Mouse (Mus musculus) liver, embryonic 16.5 days (tissue): ENCODE data around the gene Bri3. TPM values are rescaled to one million over a fixed set of nuclear protein-coding genes. Genes with fewer than 3 reads are reported as not detected.
"Not testable (repeated sequence)": the region's sequence is repeated elsewhere in the genome, so short reads cannot be mapped to it uniquely, and the experiment has no call there.

Experiments
- ATAC-seq: fragments of 200-750 bp; cut with Nextera tagmentation; 2 replicates; pipeline ENCODE4 v1.8.0; 2017; ENCODE audit warnings: low read depth, mild to moderate bottlenecking, moderate number of reproducible peaks, moderate library complexity
- H3K27ac ChIP-seq: fragments of 300-500 bp; sonication (generic); 2 replicates; pipeline ENCODE4 v1.5.1; 2014; ENCODE audit warnings: mild to moderate bottlenecking, low read length
- H3K27me3 ChIP-seq: fragments of 300-500 bp; sonication (generic); 2 replicates; pipeline ENCODE4 v1.6.1; 2014; ENCODE audit warnings: low read depth, low read length, mixed read lengths; ENCODE audit not compliant: control insufficient read depth, insufficient read depth
- H3K36me3 ChIP-seq: fragments of 300-500 bp; sonication (generic); 2 replicates; pipeline ENCODE4 v1.6.1; 2014; ENCODE audit warnings: mild to moderate bottlenecking; ENCODE audit not compliant: control insufficient read depth, insufficient read depth
- H3K4me1 ChIP-seq: fragments of 300-500 bp; sonication (generic); 2 replicates; pipeline ENCODE4 v1.6.1; 2014; ENCODE audit warnings: low read depth, low read length, mixed read lengths; ENCODE audit not compliant: control insufficient read depth
- H3K4me2 ChIP-seq: fragments of 300-500 bp; sonication (generic); 2 replicates; pipeline ENCODE4 v1.6.1; 2014; ENCODE audit warnings: low read depth, low read length, mixed read lengths
- H3K4me3 ChIP-seq: fragments of 300-500 bp; sonication (generic); 2 replicates; pipeline ENCODE4 v1.5.1; 2014; ENCODE audit warnings: low read depth, mild to moderate bottlenecking, low read length
- H3K9ac ChIP-seq: fragments of 300-500 bp; sonication (generic); 2 replicates; pipeline ENCODE4 v1.6.1; 2014; ENCODE audit warnings: low read depth, low read length
- H3K9me3 ChIP-seq: fragments of 300-500 bp; sonication (generic); replicated peaks from 2 replicates; pipeline ENCODE4 v1.6.1; 2016; ENCODE audit warnings: low read length; ENCODE audit not compliant: control insufficient read depth
- WGBS: fragments of 180-500 bp; shearing (Covaris S2); extraction: QIAGEN DNeasy Blood & Tissue Kit; methylation state at CpG from one replicate; pipeline ENCODE4 v1.1.7; 2014; ENCODE audit not compliant: insufficient replicate concordance; 5-methylcytosine and 5-hydroxymethylcytosine counted together
- polyA plus RNA-seq: library from polyadenylated mRNA; unstranded; fragments of >200 nt; fragmentation: Nextera tagmentation; extraction: Ambion mirVana; gene quantifications from 2 replicates; pipeline ENCODE4 v1.2.1, GENCODE M21; 2015

The Bri3 gene
- polyA plus RNA-seq, 1 experiment from 2014 or later = 21.8 TPM

DNA sequence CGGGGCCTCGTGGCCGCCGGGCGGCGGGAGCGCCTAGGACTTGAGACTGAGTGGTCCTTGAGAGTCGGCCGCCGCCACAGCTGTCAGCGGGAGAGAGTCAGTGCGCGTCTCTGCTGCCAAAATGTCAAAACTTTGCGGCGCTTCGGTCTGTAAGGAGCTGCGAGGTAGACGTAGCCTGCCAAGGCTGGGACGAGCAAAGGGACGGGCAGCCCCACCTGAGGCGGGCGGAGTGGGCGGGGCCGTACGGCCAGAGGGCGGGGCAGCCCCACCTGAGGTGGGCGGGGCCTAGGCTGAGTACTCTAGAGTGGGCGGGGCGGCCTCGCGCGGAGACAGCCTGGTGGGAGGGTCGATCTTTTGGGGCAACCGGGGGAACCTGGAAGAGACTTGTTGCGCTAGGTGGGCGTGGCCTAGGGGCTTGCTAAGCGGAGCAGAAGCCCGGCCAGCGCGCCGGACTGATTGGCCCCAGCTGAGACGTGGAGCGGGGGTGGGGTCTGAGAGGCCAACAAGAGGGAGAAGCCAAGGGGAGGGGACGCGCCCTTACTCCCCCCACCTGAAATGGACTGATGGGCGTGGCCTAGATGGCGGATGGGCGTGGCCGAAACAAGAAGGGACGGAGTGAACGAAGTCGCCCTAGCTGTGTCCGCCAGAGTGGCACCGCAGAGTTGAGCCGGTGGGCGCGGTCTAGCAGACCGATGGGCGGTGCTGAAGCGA is 113.8 kb downstream of the Bri3 start, which contains the start of gene Baiap2l1:
Gene Baiap2l1, minus strand, starts transcription at position 232 of the 711 bp plus-strand sequence.
- H3K4me2 ChIP-seq = peak within 1 kb of the TSS; percentile 54
- peak within 1 kb of the TSS; percentile 26 for H3K9ac ChIP-seq
- no peaks in the 10 kb centered on the region for H3K9me3 ChIP-seq
- peak within 1 kb of the TSS; percentile 45 for H3K27ac ChIP-seq
- 1% methylated on average over 59 of the region's 60 CpGs for WGBS
- peaks cover 24% of the 10 kb centered on the region for H3K27me3 ChIP-seq
- no peaks in the 10 kb centered on the region for H3K36me3 ChIP-seq
- ATAC-seq = peak; percentile 91
- H3K4me1 ChIP-seq = no peaks in the 10 kb centered on the region; the same call in 1 of the 2 replicates
- H3K4me3 ChIP-seq = peak within 1 kb of the TSS; percentile 61

DNA sequence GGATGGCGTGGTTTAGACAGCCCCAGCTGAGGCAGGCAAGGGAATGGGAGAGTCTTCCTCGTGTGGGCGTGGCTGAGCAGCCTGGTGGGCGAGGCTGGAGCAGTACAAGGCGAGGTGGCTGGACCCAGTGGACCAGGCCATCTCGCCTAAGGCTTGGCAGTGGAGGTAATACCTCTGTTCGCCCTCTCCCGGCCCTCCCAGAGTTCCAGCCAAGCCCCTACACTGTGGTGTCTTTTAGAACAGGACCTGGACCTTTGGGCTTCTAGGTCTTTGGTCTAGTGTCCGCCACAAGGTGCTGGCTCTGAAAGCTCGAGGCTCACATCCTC is 114.3 kb downstream of the Bri3 start:
- Histone ChIP-seq H3K9me3 (no peaks in the 10 kb centered on the region), H3K36me3 (no peaks in the 10 kb centered on the region), H3K4me3 (peak overlapping the region; percentile 61), H3K27me3 (peaks cover 24% of the 10 kb centered on the region), H3K27ac (no peak overlapping the region), H3K4me2 (peak overlapping the region; percentile 54), H3K4me1 (no peaks in the 10 kb centered on the region; the same call in 1 of the 2 replicates), H3K9ac (no peak overlapping the region)
- no peak for ATAC-seq
- 6% methylated on average over 9 of the region's 10 CpGs for WGBS

GRCm38 (mm10) chr5:144359886-144360285 is 115.6 kb downstream of the Bri3 start:
- ATAC-seq = no peak
- no peak overlapping the region for H3K4me2 ChIP-seq

GRCm38 (mm10) chr5:144360346-144360745 is 116.1 kb downstream of the Bri3 start:
- H3K4me3 ChIP-seq = no peak overlapping the region
- ATAC-seq = no peak
- no peak overlapping the region for H3K9ac ChIP-seq
- H3K27ac ChIP-seq = no peak overlapping the region
- H3K9me3 ChIP-seq = no peaks in the 10 kb centered on the region
- peaks cover 24% of the 10 kb centered on the region for H3K27me3 ChIP-seq
- H3K36me3 ChIP-seq = no peaks in the 10 kb centered on the region
- H3K4me2 ChIP-seq = no peak overlapping the region
- WGBS = 56% methylated on average over 6 of the region's 6 CpGs
- H3K4me1 ChIP-seq = no peaks in the 10 kb centered on the region; the same call in 1 of the 2 replicates

More at GRCm38 (mm10) chr5:144359886-144360285, 115.6 kb downstream of the Bri3 start:
- Histone ChIP-seq H3K4me3 (no peak overlapping the region), H3K27ac (no peak overlapping the region), H3K36me3 (no peaks in the 10 kb centered on the region), H3K4me1 (no peaks in the 10 kb centered on the region; the same call in 1 of the 2 replicates), H3K9me3 (no peaks in the 10 kb centered on the region), H3K27me3 (peaks cover 24% of the 10 kb centered on the region), H3K9ac (no peak overlapping the region)
- WGBS = 57% methylated on average over 6 of the region's 6 CpGs

- Histone ChIP-seq H3K4me3 (no peak overlapping the region), H3K36me3 (no peaks in the 10 kb centered on the region), H3K27me3 (no peaks in the 10 kb centered on the region), H3K4me1 (no peaks in the 10 kb centered on the region), H3K9ac (no peak overlapping the region), H3K27ac (no peak overlapping the region), H3K4me2 (no peak overlapping the region), H3K9me3 (no peaks in the 10 kb centered on the region)
- peak; percentile 45 for ATAC-seq
- 63% methylated on average over 11 of the region's 11 CpGs for WGBS
These were observed 120.6 kb downstream of the Bri3 start for GRCm38 (mm10) chr5:144364680-144365357.

DNA sequence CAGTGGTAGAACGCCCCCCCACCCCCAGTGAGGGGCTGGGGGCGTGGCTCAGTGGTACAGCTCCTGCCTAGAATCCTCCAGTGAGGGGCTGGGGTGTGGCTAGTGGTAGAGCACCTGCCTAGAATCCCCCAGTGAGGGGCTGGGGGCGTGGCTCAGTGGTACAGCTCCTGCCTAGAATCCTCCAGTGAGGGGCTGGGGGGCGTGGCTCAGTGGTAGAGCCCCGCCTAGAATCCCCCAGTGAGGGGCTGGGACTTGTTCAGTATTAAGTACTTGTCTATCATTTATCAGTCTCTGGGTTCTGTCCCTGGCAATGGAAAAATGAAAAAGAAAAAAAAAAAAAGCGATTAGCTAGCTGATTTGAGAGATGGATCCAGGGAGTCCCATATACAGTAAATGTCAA is 122.3 kb downstream of the Bri3 start:
- not testable (repeated sequence) for ATAC-seq, H3K4me1 ChIP-seq, H3K9me3 ChIP-seq, H3K27ac ChIP-seq, H3K27me3 ChIP-seq, H3K36me3 ChIP-seq, H3K4me3 ChIP-seq, H3K4me2 ChIP-seq, H3K9ac ChIP-seq
- WGBS = 50% methylated on average over 6 of the region's 6 CpGs

DNA sequence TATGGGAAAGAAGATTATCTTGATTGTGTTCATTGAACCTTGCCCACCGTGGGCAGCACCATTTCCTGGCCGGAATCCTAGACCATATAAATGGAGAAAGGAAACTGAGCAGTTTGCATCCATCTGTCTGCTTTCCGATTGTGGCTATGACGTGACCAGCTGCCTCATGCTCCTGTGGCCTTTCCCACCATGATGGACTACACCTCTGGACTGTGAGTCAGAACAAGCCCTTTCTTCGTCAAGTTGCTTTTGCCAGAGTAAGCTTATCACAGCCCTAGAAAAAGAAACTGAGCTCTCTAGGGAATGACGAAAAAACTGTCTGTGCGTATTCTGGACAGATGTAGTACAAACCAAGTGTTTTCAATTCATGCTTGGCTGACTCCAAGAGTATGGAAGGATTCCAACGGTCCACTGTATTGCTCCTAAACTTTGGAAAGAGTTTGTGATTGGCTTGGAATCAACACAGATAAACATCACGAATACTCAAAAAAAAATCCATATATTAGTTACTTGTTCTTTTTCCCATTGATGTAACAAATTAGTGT is 124.5 kb downstream of the Bri3 start:
- no peaks in the 10 kb centered on the region for H3K4me1 ChIP-seq
- no peak for ATAC-seq

GRCm38 (mm10) chr5:144370986-144371385 is 126.7 kb downstream of the Bri3 start:
- H3K9me3 ChIP-seq = no peaks in the 10 kb centered on the region
- no peak overlapping the region for H3K9ac ChIP-seq
- no peaks in the 10 kb centered on the region for H3K36me3 ChIP-seq
- H3K27me3 ChIP-seq = no peaks in the 10 kb centered on the region
- peak overlapping the region; percentile 45; the same call in 1 of the 2 replicates for H3K27ac ChIP-seq
- ATAC-seq = peak; percentile 60
- WGBS = 13% methylated on average over 6 of the region's 6 CpGs
- no peak overlapping the region for H3K4me3 ChIP-seq
- H3K4me2 ChIP-seq = no peak overlapping the region
- no peaks in the 10 kb centered on the region for H3K4me1 ChIP-seq

More for the DNA sequence above, 124.5 kb downstream of the Bri3 start:
- H3K36me3 ChIP-seq = no peaks in the 10 kb centered on the region
- 60% methylated on average over 9 of the region's 9 CpGs for WGBS
- H3K4me3 ChIP-seq = no peak overlapping the region
- H3K27me3 ChIP-seq = no peaks in the 10 kb centered on the region
- H3K4me2 ChIP-seq = no peak overlapping the region
- no peaks in the 10 kb centered on the region for H3K9me3 ChIP-seq
- no peak overlapping the region for H3K27ac ChIP-seq
- no peak overlapping the region for H3K9ac ChIP-seq

GRCm38 (mm10) chr5:144372177-144372576 is 127.9 kb downstream of the Bri3 start:
- H3K4me1 ChIP-seq = no peaks in the 10 kb centered on the region

More at GRCm38 (mm10) chr5:144372177-144372576, 127.9 kb downstream of the Bri3 start:
- no peaks in the 10 kb centered on the region for H3K36me3 ChIP-seq
- H3K27ac ChIP-seq = peak overlapping the region; percentile 77
- no peak overlapping the region for H3K4me2 ChIP-seq
- ATAC-seq = peak; percentile 86
- H3K9me3 ChIP-seq = no peaks in the 10 kb centered on the region
- no peaks in the 10 kb centered on the region for H3K27me3 ChIP-seq
- H3K4me3 ChIP-seq = no peak overlapping the region
- no peak overlapping the region for H3K9ac ChIP-seq
- WGBS = 44% methylated on average over 2 of the region's 2 CpGs
